Mouse (Mus musculus): ENCODE measurements at regions not wholly inside any gene's neighbourhood (a gene's known extent, or its start where the extent isn't known, plus 50 kb on each side); places are given as distances from the start of the nearest gene placed in this dataset.

GRCm38 (mm10) chr4:94173096-94173495 is 383.2 kb upstream of the Gm10306 start:
- in situ Hi-C loops (cut with MboI; ENCODE audit: low pct_ligation_motif_present, low pct_unique_long_range_greater_than_20kb, low sequenced_read_pairs) (no loop called here), dilution Hi-C loops (cut with MboI; ENCODE audit: extremely low pct_ligation_motif_present, extremely low pct_unique_long_range_greater_than_20kb, low sequenced_read_pairs) (no loop called here)
- TF ChIP-seq POLR2AphosphoS2 (IDR thresholded peaks at IDR 0.05; ENCODE audit: low read depth, low read length): no peak
- TF ChIP-seq MXI1 (IDR thresholded peaks at IDR 0.05; ENCODE audit: low read depth, low read length): no peak
- TF ChIP-seq TCF12 (IDR thresholded peaks at IDR 0.05; ENCODE audit: low read depth, low read length): no peak
- no peak for TF ChIP-seq ZC3H11A (IDR thresholded peaks at IDR 0.05; ENCODE audit: low read depth, low read length)
- no peak for TF ChIP-seq GABPA (IDR thresholded peaks at IDR 0.05; ENCODE audit: insufficient replicate concordance, low read depth, low read length)
- no peak for TF ChIP-seq MEF2A (IDR thresholded peaks at IDR 0.05; ENCODE audit: borderline replicate concordance, low read depth, low read length)
- no peak for TF ChIP-seq ZKSCAN1 (IDR thresholded peaks at IDR 0.05; ENCODE audit: borderline replicate concordance, low read depth, low read length)
- TF ChIP-seq RCOR1 (conservative IDR thresholded peaks at IDR 0.05; ENCODE audit: low read depth, low read length): no peak
- no peak for TF ChIP-seq NRF1 (IDR thresholded peaks at IDR 0.05; ENCODE audit: low read depth, low read length)
- no peak for TF ChIP-seq TBP (conservative IDR thresholded peaks at IDR 0.05; ENCODE audit: low read depth, low read length)
- TF ChIP-seq SIN3A (IDR thresholded peaks at IDR 0.05; ENCODE audit: low read length): no peak
- no peak for TF ChIP-seq BHLHE40 (IDR thresholded peaks at IDR 0.05; ENCODE audit: low read depth, low read length)
- TF ChIP-seq SMC3 (IDR thresholded peaks at IDR 0.05; ENCODE audit: low read depth, low read length): no peak
- no peak for TF ChIP-seq USF2 (conservative IDR thresholded peaks at IDR 0.05; ENCODE audit: low read depth, low read length)
- no peak for TF ChIP-seq USF1 (IDR thresholded peaks at IDR 0.05; ENCODE audit: low read depth, low read length)
- no peak for TF ChIP-seq ZNF384 (IDR thresholded peaks at IDR 0.05; ENCODE audit: low read depth, low read length)
- no peak overlapping the region for H3K4me3 ChIP-seq (replicated peaks in 1 of 3; ENCODE audit: low read depth in 2 of 3, low read length in 2 of 3, poor library complexity in 1 of 3)
- no peaks in the 10 kb centered on the region for H3K4me1 ChIP-seq (ENCODE audit: control insufficient read depth in 1 of 2, insufficient read depth in 2 of 2)
- DNase-seq (ENCODE audit: extremely low read depth): no peak
- H3K27me3 ChIP-seq (replicated peaks): no peaks in the 10 kb centered on the region
- no peak overlapping the region for H3K4me2 ChIP-seq (ENCODE audit: insufficient read depth, low read depth, poor library complexity, severe bottlenecking)
- no peaks in the 10 kb centered on the region for H3K79me2 ChIP-seq (replicated peaks; ENCODE audit: control insufficient read depth, extremely low read depth, insufficient read depth, poor library complexity, severe bottlenecking)
- H3K27ac ChIP-seq (ENCODE audit: insufficient read depth, low read depth): no peak overlapping the region
- H3K9me3 ChIP-seq (replicated peaks; ENCODE audit: low read length): no peaks in the 10 kb centered on the region
- H3K9ac ChIP-seq (ENCODE audit: insufficient read depth, low read depth): no peak overlapping the region
- peaks cover 0 to 3% of the 10 kb centered on the region in 2 experiments for H3K36me3 ChIP-seq (replicated peaks in 1 of 2; ENCODE audit: control insufficient read depth in 1 of 2, insufficient read depth in 1 of 2, low read length in 1 of 2)

GRCm38 (mm10) chr4:94186997-94187396 is 369.3 kb upstream of the Gm10306 start:
- Histone ChIP-seq H3K27ac (ENCODE audit: insufficient read depth, low read depth) (no peak overlapping the region), H3K4me3 (replicated peaks in 1 of 3; ENCODE audit: low read depth in 2 of 3, low read length in 2 of 3, poor library complexity in 1 of 3) (no peak overlapping the region), H3K9me3 (replicated peaks; ENCODE audit: low read length) (no peaks in the 10 kb centered on the region), H3K4me2 (ENCODE audit: insufficient read depth, low read depth, poor library complexity, severe bottlenecking) (no peak overlapping the region), H3K36me3 (replicated peaks in 1 of 2; ENCODE audit: control insufficient read depth in 1 of 2, insufficient read depth in 1 of 2, low read length in 1 of 2) (no peaks in the 10 kb centered on the region), H3K4me1 (ENCODE audit: control insufficient read depth in 1 of 2, insufficient read depth in 2 of 2) (no peaks in the 10 kb centered on the region), H3K9ac (ENCODE audit: insufficient read depth, low read depth) (no peak overlapping the region), H3K27me3 (replicated peaks) (no peaks in the 10 kb centered on the region), H3K79me2 (replicated peaks; ENCODE audit: control insufficient read depth, extremely low read depth, insufficient read depth, poor library complexity, severe bottlenecking) (no peaks in the 10 kb centered on the region)
- dilution Hi-C loops (cut with MboI; ENCODE audit: extremely low pct_ligation_motif_present, extremely low pct_unique_long_range_greater_than_20kb, low sequenced_read_pairs) (no loop called here), in situ Hi-C loops (cut with MboI; ENCODE audit: low pct_ligation_motif_present, low pct_unique_long_range_greater_than_20kb, low sequenced_read_pairs) (no loop called here)
- no peak for DNase-seq (ENCODE audit: extremely low read depth)
- TF ChIP-seq ZC3H11A (IDR thresholded peaks at IDR 0.05; ENCODE audit: low read depth, low read length) (no peak), TBP (conservative IDR thresholded peaks at IDR 0.05; ENCODE audit: low read depth, low read length) (no peak), JUND (conservative IDR thresholded peaks at IDR 0.05; ENCODE audit: low read depth, low read length) (no peak), GABPA (IDR thresholded peaks at IDR 0.05; ENCODE audit: insufficient replicate concordance, low read depth, low read length) (no peak), ETS1 (conservative IDR thresholded peaks at IDR 0.05; ENCODE audit: low read depth, low read length) (no peak), USF1 (IDR thresholded peaks at IDR 0.05; ENCODE audit: low read depth, low read length) (no peak), JUN (IDR thresholded peaks at IDR 0.05; ENCODE audit: insufficient read depth, low read depth, low read length) (no peak), CTCF (conservative IDR thresholded peaks at IDR 0.05 in 1 of 2, IDR thresholded peaks at IDR 0.05 in 1 of 2; ENCODE audit: low read depth in 2 of 2, low read length in 2 of 2) (no peak), ZKSCAN1 (IDR thresholded peaks at IDR 0.05; ENCODE audit: borderline replicate concordance, low read depth, low read length) (no peak)
